Mouse (Mus musculus) urinary bladder, postnatal 36 days (tissue): ENCODE results near the gene Ppp1r14d.

Experiments used
- DNase-seq, 2 experiments: peaks; one replicate each; pipeline ENCODE4 v3.0.0; 2022; ENCODE audit warnings: low spot score in 2 of 2, mixed read lengths in 1 of 2

Ppp1r14d gene

DNA sequence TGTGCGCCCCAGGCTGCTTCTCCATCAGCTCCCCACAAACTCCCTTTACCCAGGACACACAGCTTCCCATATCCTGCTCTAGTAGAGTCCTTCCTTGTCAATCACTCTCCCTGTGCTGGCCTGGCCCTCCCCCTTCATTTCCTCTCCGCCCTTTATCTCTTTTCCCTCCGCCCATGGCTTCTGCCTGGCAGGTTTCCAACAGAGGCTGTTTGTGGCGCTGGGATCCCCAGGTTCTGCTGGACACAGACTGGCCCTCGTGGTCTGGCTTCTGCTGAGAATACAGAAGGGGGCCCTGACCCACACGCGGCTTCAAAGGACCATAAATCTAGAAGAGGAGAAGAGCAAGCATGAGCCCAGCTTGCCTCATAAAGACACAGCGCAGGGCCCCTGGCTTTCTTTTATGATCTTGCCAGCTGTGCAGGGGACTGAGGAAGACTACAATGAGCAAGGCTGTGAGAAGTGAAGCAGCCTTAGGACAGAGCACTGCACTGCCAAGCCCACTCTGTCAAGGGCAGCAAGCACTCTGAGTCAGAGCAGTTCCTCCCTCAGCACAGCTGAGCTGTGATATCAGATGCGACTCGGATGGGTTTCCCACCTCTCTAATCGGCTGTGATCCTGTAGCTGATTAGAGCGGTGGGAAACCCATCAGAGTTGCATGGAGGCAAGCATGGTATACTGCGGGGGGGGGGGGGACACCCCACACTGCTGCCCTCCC is 56.7 kb downstream of the Ppp1r14d start:
- DNase-seq = peak in 1 of 2 experiments; percentile 40

DNA sequence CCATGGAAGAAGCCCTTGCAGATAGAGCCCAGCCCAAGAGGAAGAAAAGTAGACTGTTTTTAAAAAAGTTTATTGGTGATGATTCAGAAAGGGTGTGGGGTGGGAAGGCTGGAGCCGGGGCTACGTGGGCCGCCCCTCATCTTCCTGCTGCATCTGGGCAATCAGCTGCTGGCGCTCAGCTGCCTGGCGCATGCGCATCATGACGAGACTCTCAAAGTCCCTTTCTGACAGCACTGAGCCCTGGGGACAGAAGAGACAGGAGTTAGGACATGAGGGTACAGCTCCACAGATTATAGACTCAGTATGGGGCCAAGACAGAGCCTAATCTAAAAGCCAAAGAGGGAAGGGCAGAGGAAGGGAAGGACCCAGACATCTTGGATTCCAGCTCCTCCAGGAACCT is 57.3 kb downstream of the Ppp1r14d start:
- DNase-seq = no peak

DNA sequence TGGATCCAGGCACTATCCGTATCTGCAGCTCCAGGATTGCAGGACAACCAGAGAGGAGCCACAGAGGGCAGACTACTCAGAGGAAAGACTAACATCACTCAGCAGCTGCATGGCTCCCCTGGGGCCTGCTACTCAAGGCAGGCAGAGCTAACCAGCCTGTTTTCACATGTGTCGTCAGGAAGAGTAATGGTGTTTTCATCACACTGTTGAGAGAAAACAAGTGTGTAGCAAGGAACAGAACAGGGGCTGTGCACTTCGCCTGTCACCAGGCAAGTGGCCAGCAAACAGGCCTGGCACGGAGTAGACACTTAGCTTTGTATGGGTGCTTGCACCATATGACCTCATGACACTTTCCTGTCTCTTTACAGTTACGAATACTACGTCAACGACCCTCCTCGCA is 58.1 kb downstream of the Ppp1r14d start:
- DNase-seq = no peak

DNA sequence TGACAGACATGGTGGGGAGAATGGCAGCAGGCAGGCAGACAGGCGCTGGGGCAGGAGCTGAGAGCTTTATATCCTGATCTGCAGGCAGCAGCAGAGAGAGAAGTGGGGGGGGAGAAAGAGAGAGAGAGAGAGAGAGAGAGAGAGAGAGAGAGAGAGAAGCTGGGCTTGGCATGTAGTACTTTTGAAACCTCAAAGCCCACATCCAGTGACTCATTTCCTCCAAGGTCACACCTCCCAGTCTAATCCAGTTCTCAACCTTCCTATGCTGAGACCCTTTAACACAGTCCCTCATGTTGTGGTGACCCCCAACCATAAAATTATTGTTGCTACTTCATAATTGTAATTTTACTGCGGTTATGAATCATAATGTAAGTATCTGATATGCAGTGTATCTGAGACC is 59.4 kb downstream of the Ppp1r14d start:
- DNase-seq = no peak
